Mouse (Mus musculus): ENCODE results near the gene Krtap31-1. TPM values are rescaled to one million over a fixed set of nuclear protein-coding genes. Genes with fewer than 3 reads are reported as not detected.

The Krtap31-1 gene
- polyA plus RNA-seq (2015; fragmentation: Illumina TruSeq; extraction: RNeasy Lipid Tissue Mini Kit (QIAGEN cat#74804); ENCODE audit: insufficient read depth, low read depth, low replicate concordance): not detected

GRCm38 (mm10) chr11:99907620-99908019, at the start of gene Krtap31-1:
Gene Krtap31-1, plus strand, starts transcription at chr11:99907920.

GRCm38 (mm10) chr11:99864176-99864575, 43.5 kb upstream of the Krtap31-1 start, which contains the start of gene Gm11559:
Gene Gm11559, plus strand, starts transcription at chr11:99864476.

DNA sequence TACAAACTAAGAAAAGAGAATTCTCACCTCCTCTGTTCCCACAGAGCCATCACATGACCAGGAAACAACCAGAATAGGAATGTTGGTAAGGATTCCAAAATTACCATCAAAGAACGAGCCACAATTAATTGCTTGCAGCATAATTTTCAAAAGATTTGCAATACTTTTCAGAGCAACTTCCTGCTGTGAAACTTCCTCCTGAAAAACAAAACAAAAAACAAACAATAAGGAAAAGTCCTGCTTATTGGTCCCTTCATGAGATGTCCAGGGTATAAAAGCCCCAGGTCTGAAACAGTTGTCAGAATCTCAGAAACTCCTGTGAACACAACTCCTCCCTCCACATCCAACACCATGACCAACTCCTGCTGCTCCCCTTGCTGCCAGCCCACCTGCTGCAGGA, 34.6 kb upstream of the Krtap31-1 start, which contains the start of gene Krtap9-1:
Gene Krtap9-1, plus strand, starts transcription at position 301 of the 400 bp plus-strand sequence.

DNA sequence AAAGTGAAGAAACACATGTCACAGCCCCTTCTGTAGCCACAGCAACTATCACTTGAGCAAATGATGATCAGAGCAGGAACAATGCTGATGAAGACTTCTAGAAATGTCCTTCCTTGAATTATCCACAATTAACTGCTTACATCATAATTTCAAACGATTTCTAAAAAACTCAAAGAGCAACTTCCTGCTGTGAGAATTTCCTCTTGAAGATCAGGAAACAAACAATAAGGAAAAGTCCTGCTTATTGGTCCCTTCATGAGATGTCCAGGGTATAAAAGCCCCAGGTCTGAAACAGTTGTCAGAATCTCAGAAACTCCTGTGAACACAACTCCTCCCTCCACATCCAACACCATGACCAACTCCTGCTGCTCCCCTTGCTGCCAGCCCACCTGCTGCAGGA, 28.8 kb upstream of the Krtap31-1 start, which contains the start of gene Gm11567:
Gene Gm11567, plus strand, starts transcription at position 301 of the 400 bp plus-strand sequence.

GRCm38 (mm10) chr11:99914451-99914850, 6.7 kb downstream of the Krtap31-1 start, which contains the start of gene Gm11565:
Gene Gm11565, plus strand, starts transcription at chr11:99914751.

GRCm38 (mm10) chr11:99935991-99936390, 28.3 kb downstream of the Krtap31-1 start, which contains the start of gene Krtap31-2:
Gene Krtap31-2, plus strand, starts transcription at chr11:99936291.

GRCm38 (mm10) chr11:99948175-99948574, 40.5 kb downstream of the Krtap31-1 start, which contains the start of gene Krtap9-5:
Gene Krtap9-5, plus strand, starts transcription at chr11:99948475.

Other genes starting within 250 kb of the Krtap31-1 start
- gene Gm11563, start 249.0 kb upstream of the Krtap31-1 start, polyA plus RNA-seq (2015; fragmentation: Illumina TruSeq; extraction: RNeasy Lipid Tissue Mini Kit (QIAGEN cat#74804); ENCODE audit: insufficient read depth, low read depth, low replicate concordance): not detected
- gene Krtap4-6, start 242.0 kb upstream of the Krtap31-1 start, polyA plus RNA-seq (2015; fragmentation: Illumina TruSeq; extraction: RNeasy Lipid Tissue Mini Kit (QIAGEN cat#74804); ENCODE audit: insufficient read depth, low read depth, low replicate concordance): not detected
- not detected for gene Gm14190, start 217.2 kb upstream of the Krtap31-1 start, polyA plus RNA-seq (2015; fragmentation: Illumina TruSeq; extraction: RNeasy Lipid Tissue Mini Kit (QIAGEN cat#74804); ENCODE audit: insufficient read depth, low read depth, low replicate concordance)
- gene Gm14180, start 173.6 kb upstream of the Krtap31-1 start, polyA plus RNA-seq (2015; fragmentation: Illumina TruSeq; extraction: RNeasy Lipid Tissue Mini Kit (QIAGEN cat#74804); ENCODE audit: insufficient read depth, low read depth, low replicate concordance): not detected
- gene Gm11595, start 135.0 kb upstream of the Krtap31-1 start, polyA plus RNA-seq (2015; fragmentation: Illumina TruSeq; extraction: RNeasy Lipid Tissue Mini Kit (QIAGEN cat#74804); ENCODE audit: insufficient read depth, low read depth, low replicate concordance): not detected
- not detected for gene Krtap4-8, start 127.2 kb upstream of the Krtap31-1 start, polyA plus RNA-seq (2015; fragmentation: Illumina TruSeq; extraction: RNeasy Lipid Tissue Mini Kit (QIAGEN cat#74804); ENCODE audit: insufficient read depth, low read depth, low replicate concordance)
- gene Krtap4-9, start 122.7 kb upstream of the Krtap31-1 start, polyA plus RNA-seq (2015; fragmentation: Illumina TruSeq; extraction: RNeasy Lipid Tissue Mini Kit (QIAGEN cat#74804); ENCODE audit: insufficient read depth, low read depth, low replicate concordance): not detected
- gene Gm11596, start 114.5 kb upstream of the Krtap31-1 start, polyA plus RNA-seq (2015; fragmentation: Illumina TruSeq; extraction: RNeasy Lipid Tissue Mini Kit (QIAGEN cat#74804); ENCODE audit: insufficient read depth, low read depth, low replicate concordance): not detected
- not detected for gene Gm11569, start 109.0 kb upstream of the Krtap31-1 start, polyA plus RNA-seq (2015; fragmentation: Illumina TruSeq; extraction: RNeasy Lipid Tissue Mini Kit (QIAGEN cat#74804); ENCODE audit: insufficient read depth, low read depth, low replicate concordance)
- gene Gm11554, start 103.5 kb upstream of the Krtap31-1 start, polyA plus RNA-seq (2015; fragmentation: Illumina TruSeq; extraction: RNeasy Lipid Tissue Mini Kit (QIAGEN cat#74804); ENCODE audit: insufficient read depth, low read depth, low replicate concordance): not detected
- gene Krtap4-13, start 98.0 kb upstream of the Krtap31-1 start, polyA plus RNA-seq (2015; fragmentation: Illumina TruSeq; extraction: RNeasy Lipid Tissue Mini Kit (QIAGEN cat#74804); ENCODE audit: insufficient read depth, low read depth, low replicate concordance): not detected
- not detected for gene Gm11564, start 92.3 kb upstream of the Krtap31-1 start, polyA plus RNA-seq (2015; fragmentation: Illumina TruSeq; extraction: RNeasy Lipid Tissue Mini Kit (QIAGEN cat#74804); ENCODE audit: insufficient read depth, low read depth, low replicate concordance)
- not detected for gene 2300003K06Rik, start 69.9 kb upstream of the Krtap31-1 start, polyA plus RNA-seq (2015; fragmentation: Illumina TruSeq; extraction: RNeasy Lipid Tissue Mini Kit (QIAGEN cat#74804); ENCODE audit: insufficient read depth, low read depth, low replicate concordance)
- not detected for gene Krtap4-16, start 56.3 kb upstream of the Krtap31-1 start, polyA plus RNA-seq (2015; fragmentation: Illumina TruSeq; extraction: RNeasy Lipid Tissue Mini Kit (QIAGEN cat#74804); ENCODE audit: insufficient read depth, low read depth, low replicate concordance)
- gene Gm11568, start 50.0 kb upstream of the Krtap31-1 start, polyA plus RNA-seq (2015; fragmentation: Illumina TruSeq; extraction: RNeasy Lipid Tissue Mini Kit (QIAGEN cat#74804); ENCODE audit: insufficient read depth, low read depth, low replicate concordance): not detected
- gene Gm11559, start 43.4 kb upstream of the Krtap31-1 start, polyA plus RNA-seq (2015; fragmentation: Illumina TruSeq; extraction: RNeasy Lipid Tissue Mini Kit (QIAGEN cat#74804); ENCODE audit: insufficient read depth, low read depth, low replicate concordance): not detected
- not detected for gene Krtap9-1, start 34.5 kb upstream of the Krtap31-1 start, polyA plus RNA-seq (2015; fragmentation: Illumina TruSeq; extraction: RNeasy Lipid Tissue Mini Kit (QIAGEN cat#74804); ENCODE audit: insufficient read depth, low read depth, low replicate concordance)
- not detected for gene Gm11567, start 28.7 kb upstream of the Krtap31-1 start, polyA plus RNA-seq (2015; fragmentation: Illumina TruSeq; extraction: RNeasy Lipid Tissue Mini Kit (QIAGEN cat#74804); ENCODE audit: insufficient read depth, low read depth, low replicate concordance)
- not detected for gene Gm11565, start 6.8 kb downstream of the Krtap31-1 start, polyA plus RNA-seq (2015; fragmentation: Illumina TruSeq; extraction: RNeasy Lipid Tissue Mini Kit (QIAGEN cat#74804); ENCODE audit: insufficient read depth, low read depth, low replicate concordance)
- not detected for gene Krtap31-2, start 28.4 kb downstream of the Krtap31-1 start, polyA plus RNA-seq (2015; fragmentation: Illumina TruSeq; extraction: RNeasy Lipid Tissue Mini Kit (QIAGEN cat#74804); ENCODE audit: insufficient read depth, low read depth, low replicate concordance)
- not detected for gene Krtap9-5, start 40.6 kb downstream of the Krtap31-1 start, polyA plus RNA-seq (2015; fragmentation: Illumina TruSeq; extraction: RNeasy Lipid Tissue Mini Kit (QIAGEN cat#74804); ENCODE audit: insufficient read depth, low read depth, low replicate concordance)
- not detected for gene Krtap29-1, start 71.1 kb downstream of the Krtap31-1 start, polyA plus RNA-seq (2015; fragmentation: Illumina TruSeq; extraction: RNeasy Lipid Tissue Mini Kit (QIAGEN cat#74804); ENCODE audit: insufficient read depth, low read depth, low replicate concordance)
- not detected for gene Krtap16-1, start 78.7 kb downstream of the Krtap31-1 start, polyA plus RNA-seq (2015; fragmentation: Illumina TruSeq; extraction: RNeasy Lipid Tissue Mini Kit (QIAGEN cat#74804); ENCODE audit: insufficient read depth, low read depth, low replicate concordance)
- not detected for gene Krtap17-1, start 86.1 kb downstream of the Krtap31-1 start, polyA plus RNA-seq (2015; fragmentation: Illumina TruSeq; extraction: RNeasy Lipid Tissue Mini Kit (QIAGEN cat#74804); ENCODE audit: insufficient read depth, low read depth, low replicate concordance)
- not detected for gene Krt33a, start 108.3 kb downstream of the Krtap31-1 start, polyA plus RNA-seq (2015; fragmentation: Illumina TruSeq; extraction: RNeasy Lipid Tissue Mini Kit (QIAGEN cat#74804); ENCODE audit: insufficient read depth, low read depth, low replicate concordance)
- gene Krt33b, start 121.9 kb downstream of the Krtap31-1 start, polyA plus RNA-seq (2015; fragmentation: Illumina TruSeq; extraction: RNeasy Lipid Tissue Mini Kit (QIAGEN cat#74804); ENCODE audit: insufficient read depth, low read depth, low replicate concordance): not detected
- not detected for gene Krt34, start 133.6 kb downstream of the Krtap31-1 start, polyA plus RNA-seq (2015; fragmentation: Illumina TruSeq; extraction: RNeasy Lipid Tissue Mini Kit (QIAGEN cat#74804); ENCODE audit: insufficient read depth, low read depth, low replicate concordance)
- not detected for gene Krt31, start 142.6 kb downstream of the Krtap31-1 start, polyA plus RNA-seq (2015; fragmentation: Illumina TruSeq; extraction: RNeasy Lipid Tissue Mini Kit (QIAGEN cat#74804); ENCODE audit: insufficient read depth, low read depth, low replicate concordance)
- gene Krt32, start 180.3 kb downstream of the Krtap31-1 start, polyA plus RNA-seq (2015; fragmentation: Illumina TruSeq; extraction: RNeasy Lipid Tissue Mini Kit (QIAGEN cat#74804); ENCODE audit: insufficient read depth, low read depth, low replicate concordance): not detected
- not detected for gene Krt35, start 188.3 kb downstream of the Krtap31-1 start, polyA plus RNA-seq (2015; fragmentation: Illumina TruSeq; extraction: RNeasy Lipid Tissue Mini Kit (QIAGEN cat#74804); ENCODE audit: insufficient read depth, low read depth, low replicate concordance)
- not detected for gene Krt36, start 197.7 kb downstream of the Krtap31-1 start, polyA plus RNA-seq (2015; fragmentation: Illumina TruSeq; extraction: RNeasy Lipid Tissue Mini Kit (QIAGEN cat#74804); ENCODE audit: insufficient read depth, low read depth, low replicate concordance)
- not detected for gene Krt13, start 213.6 kb downstream of the Krtap31-1 start, polyA plus RNA-seq (2015; fragmentation: Illumina TruSeq; extraction: RNeasy Lipid Tissue Mini Kit (QIAGEN cat#74804); ENCODE audit: insufficient read depth, low read depth, low replicate concordance)
- not detected for gene Krt15, start 228.0 kb downstream of the Krtap31-1 start, polyA plus RNA-seq (2015; fragmentation: Illumina TruSeq; extraction: RNeasy Lipid Tissue Mini Kit (QIAGEN cat#74804); ENCODE audit: insufficient read depth, low read depth, low replicate concordance)
- 42.4 TPM for gene Krt19, start 240.7 kb downstream of the Krtap31-1 start, polyA plus RNA-seq (2015; fragmentation: Illumina TruSeq; extraction: RNeasy Lipid Tissue Mini Kit (QIAGEN cat#74804); ENCODE audit: insufficient read depth, low read depth, low replicate concordance)

All from pancreas, adult 10 weeks (tissue).